Mouse (Mus musculus): ENCODE measurements at regions not wholly inside any gene's neighbourhood (a gene's known extent, or its start where the extent isn't known, plus 50 kb on each side); places are given as distances from the start of the nearest gene placed in this dataset.

- Histone ChIP-seq H3K79me2 (ENCODE audit: control insufficient read depth, insufficient read depth) (no peaks in the 10 kb centered on the region), H3ac (ENCODE audit: control insufficient read depth, insufficient read length, low read depth) (no peak overlapping the region), H3K27me3 (ENCODE audit: control insufficient read depth, insufficient read depth, insufficient read length) (no peaks in the 10 kb centered on the region), H3K4me3 (ENCODE audit: insufficient read depth, poor library complexity, severe bottlenecking) (no peak overlapping the region), H3K79me3 (ENCODE audit: low read depth) (no peaks in the 10 kb centered on the region), H3K36me3 (ENCODE audit: control insufficient read depth, insufficient read depth) (no peaks in the 10 kb centered on the region)
- TF ChIP-seq MYOD1 (IDR thresholded peaks at IDR 0.05; ENCODE audit: control insufficient read depth, insufficient read length, low read depth) (no peak), USF1 (IDR thresholded peaks at IDR 0.05; ENCODE audit: low read depth) (no peak)
Measured at GRCm38 (mm10) chr13:59393231-59393938, 191.6 kb downstream of the Agtpbp1 start.

- Histone ChIP-seq H3K79me2 (ENCODE audit: control insufficient read depth, insufficient read depth) (no peaks in the 10 kb centered on the region), H3ac (ENCODE audit: control insufficient read depth, insufficient read length, low read depth) (no peak overlapping the region), H3K4me3 (ENCODE audit: insufficient read depth, poor library complexity, severe bottlenecking) (no peak overlapping the region), H3K79me3 (ENCODE audit: low read depth) (no peaks in the 10 kb centered on the region), H3K27me3 (ENCODE audit: control insufficient read depth, insufficient read depth, insufficient read length) (no peaks in the 10 kb centered on the region), H3K36me3 (ENCODE audit: control insufficient read depth, insufficient read depth) (no peaks in the 10 kb centered on the region)
- TF ChIP-seq USF1 (IDR thresholded peaks at IDR 0.05; ENCODE audit: low read depth): no peak
- TF ChIP-seq CEBPB (IDR thresholded peaks at IDR 0.05; ENCODE audit: low read depth): no peak
- peak; percentile 3 for TF ChIP-seq FOSL1 (IDR thresholded peaks at IDR 0.05; ENCODE audit: insufficient read depth, low read length, poor library complexity, severe bottlenecking)
- no peak for TF ChIP-seq MAX (IDR thresholded peaks at IDR 0.05)
- no peak for TF ChIP-seq CTCF (IDR thresholded peaks at IDR 0.05; ENCODE audit: control insufficient read depth, insufficient read depth, insufficient read length)
- TF ChIP-seq MYOG (IDR thresholded peaks at IDR 0.05; ENCODE audit: control insufficient read depth, extremely low read depth, insufficient read length): no peak
- peak; percentile 95 for TF ChIP-seq MYOD1 (IDR thresholded peaks at IDR 0.05; ENCODE audit: control insufficient read depth, insufficient read length, low read depth)
Measured at GRCm38 (mm10) chr13:59392828-59393227, 192.2 kb downstream of the Agtpbp1 start.

DNA sequence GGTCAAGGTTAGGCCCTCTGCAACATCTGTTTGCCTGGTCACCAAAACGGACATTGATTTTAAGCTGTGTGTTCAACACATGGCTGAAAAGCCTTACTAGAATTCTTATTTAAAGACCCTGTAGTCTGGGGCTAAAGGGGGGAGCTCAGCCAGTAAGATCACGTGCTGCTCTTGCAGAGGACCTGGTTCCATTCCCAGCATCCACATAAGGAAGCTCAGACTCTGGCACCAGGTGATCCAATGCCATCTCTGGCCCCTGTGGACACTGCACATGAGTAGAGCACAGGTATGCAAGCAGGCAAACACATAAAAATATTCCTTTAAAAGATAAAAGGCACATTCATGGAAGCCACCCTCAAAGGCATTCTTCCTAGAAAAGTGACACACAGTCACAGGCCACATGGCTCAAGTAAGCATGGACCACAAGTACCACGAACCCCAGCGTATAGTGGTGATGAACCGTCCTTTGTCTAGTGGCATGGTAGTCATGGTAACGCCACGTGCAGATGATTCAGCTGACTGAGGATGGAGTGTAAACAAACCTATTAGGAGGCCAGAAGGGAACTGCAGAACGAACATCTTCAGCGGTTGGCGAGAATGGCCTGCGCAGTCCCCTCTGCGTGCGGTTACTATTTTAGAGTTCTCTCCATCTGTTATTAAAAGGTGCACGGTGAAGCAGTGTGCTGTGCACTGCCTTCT, 197.3 kb downstream of the Agtpbp1 start:
- Histone ChIP-seq H3ac (ENCODE audit: control insufficient read depth, insufficient read length, low read depth) (no peak overlapping the region), H3K79me3 (ENCODE audit: low read depth) (no peaks in the 10 kb centered on the region), H3K27me3 (ENCODE audit: control insufficient read depth, insufficient read depth, insufficient read length) (no peaks in the 10 kb centered on the region), H3K4me3 (ENCODE audit: insufficient read depth, poor library complexity, severe bottlenecking) (no peak overlapping the region), H3K36me3 (ENCODE audit: control insufficient read depth, insufficient read depth) (no peaks in the 10 kb centered on the region), H3K79me2 (ENCODE audit: control insufficient read depth, insufficient read depth) (no peaks in the 10 kb centered on the region)
- TF ChIP-seq USF1 (IDR thresholded peaks at IDR 0.05; ENCODE audit: low read depth) (no peak), MYOG (IDR thresholded peaks at IDR 0.05; ENCODE audit: control insufficient read depth, extremely low read depth, insufficient read length) (no peak), FOSL1 (IDR thresholded peaks at IDR 0.05; ENCODE audit: insufficient read depth, low read length, poor library complexity, severe bottlenecking) (no peak), MAX (IDR thresholded peaks at IDR 0.05) (no peak), CEBPB (IDR thresholded peaks at IDR 0.05; ENCODE audit: low read depth) (no peak), CTCF (IDR thresholded peaks at IDR 0.05; ENCODE audit: control insufficient read depth, insufficient read depth, insufficient read length) (no peak), MYOD1 (IDR thresholded peaks at IDR 0.05; ENCODE audit: control insufficient read depth, insufficient read length, low read depth) (no peak)

DNA sequence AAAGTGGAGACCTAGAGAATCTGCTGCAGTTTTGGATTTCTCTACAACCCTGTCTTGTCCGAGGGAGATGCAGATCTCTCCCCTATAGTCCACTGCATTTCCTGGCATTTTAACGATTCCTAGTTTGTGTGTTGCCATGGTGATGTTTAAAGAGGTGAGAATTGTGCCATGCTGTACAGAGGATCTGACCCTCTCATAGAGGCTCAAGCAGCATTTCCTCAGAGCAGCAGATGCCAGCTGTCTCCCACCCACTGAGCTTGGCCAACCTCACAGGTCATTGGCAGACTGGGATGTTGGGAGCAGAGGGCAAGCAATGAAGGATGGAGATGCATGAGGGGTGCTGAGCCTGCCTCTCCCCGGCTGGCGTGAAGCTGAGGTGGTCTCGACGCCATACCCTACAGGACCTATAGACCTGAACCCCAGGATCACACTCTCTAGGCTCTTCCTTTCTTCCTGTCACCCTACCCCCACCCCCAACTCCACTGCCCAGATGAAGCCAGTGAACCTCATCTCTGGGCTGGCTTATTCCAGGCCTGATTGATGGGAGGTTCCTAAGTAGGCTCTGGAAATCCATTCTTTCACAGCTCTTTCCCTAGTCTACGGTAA, 198.0 kb downstream of the Agtpbp1 start:
- no peak overlapping the region for H3K4me3 ChIP-seq (ENCODE audit: insufficient read depth, poor library complexity, severe bottlenecking)
- no peaks in the 10 kb centered on the region for H3K36me3 ChIP-seq (ENCODE audit: control insufficient read depth, insufficient read depth)
- H3K79me3 ChIP-seq (ENCODE audit: low read depth): no peaks in the 10 kb centered on the region
- no peaks in the 10 kb centered on the region for H3K27me3 ChIP-seq (ENCODE audit: control insufficient read depth, insufficient read depth, insufficient read length)
- H3ac ChIP-seq (ENCODE audit: control insufficient read depth, insufficient read length, low read depth): no peak overlapping the region
- TF ChIP-seq USF1 (IDR thresholded peaks at IDR 0.05; ENCODE audit: low read depth): no peak
- no peak for TF ChIP-seq CEBPB (IDR thresholded peaks at IDR 0.05; ENCODE audit: low read depth)
- no peak for TF ChIP-seq MYOD1 (IDR thresholded peaks at IDR 0.05; ENCODE audit: control insufficient read depth, insufficient read length, low read depth)
- no peak for TF ChIP-seq MAX (IDR thresholded peaks at IDR 0.05)
- no peak for TF ChIP-seq CTCF (IDR thresholded peaks at IDR 0.05; ENCODE audit: control insufficient read depth, insufficient read depth, insufficient read length)
- TF ChIP-seq MYOG (IDR thresholded peaks at IDR 0.05; ENCODE audit: control insufficient read depth, extremely low read depth, insufficient read length): no peak
- no peak for TF ChIP-seq FOSL1 (IDR thresholded peaks at IDR 0.05; ENCODE audit: insufficient read depth, low read length, poor library complexity, severe bottlenecking)
- no peaks in the 10 kb centered on the region for H3K79me2 ChIP-seq (ENCODE audit: control insufficient read depth, insufficient read depth)

DNA sequence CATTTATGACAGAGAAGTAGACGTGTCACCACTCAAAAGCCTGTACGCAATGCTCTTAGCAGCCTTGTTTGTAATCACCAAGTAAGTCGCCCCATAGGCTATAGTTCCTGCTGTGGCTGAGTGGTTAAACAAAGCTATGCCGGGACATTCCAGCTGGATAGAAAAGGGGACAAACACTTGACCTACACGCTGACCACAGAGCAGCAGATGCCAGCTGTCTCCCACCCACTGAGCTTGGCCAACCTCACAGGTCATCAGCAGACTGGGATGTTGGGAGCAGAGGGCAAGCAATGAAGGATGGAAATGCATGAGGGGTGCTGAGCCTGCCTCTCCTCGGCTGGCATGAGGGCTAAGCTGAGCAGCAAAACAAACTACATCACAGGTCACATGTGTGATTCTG, 199.2 kb downstream of the Agtpbp1 start:
- no peaks in the 10 kb centered on the region for H3K27me3 ChIP-seq (ENCODE audit: control insufficient read depth, insufficient read depth, insufficient read length)
- H3K4me3 ChIP-seq (ENCODE audit: insufficient read depth, poor library complexity, severe bottlenecking): no peak overlapping the region
- no peak overlapping the region for H3ac ChIP-seq (ENCODE audit: control insufficient read depth, insufficient read length, low read depth)
- no peaks in the 10 kb centered on the region for H3K79me3 ChIP-seq (ENCODE audit: low read depth)
- TF ChIP-seq USF1 (IDR thresholded peaks at IDR 0.05; ENCODE audit: low read depth): no peak
- peak; percentile 90 for TF ChIP-seq MYOD1 (IDR thresholded peaks at IDR 0.05; ENCODE audit: control insufficient read depth, insufficient read length, low read depth)
- TF ChIP-seq MAX (IDR thresholded peaks at IDR 0.05): no peak
- TF ChIP-seq CTCF (IDR thresholded peaks at IDR 0.05; ENCODE audit: control insufficient read depth, insufficient read depth, insufficient read length): no peak
- no peaks in the 10 kb centered on the region for H3K79me2 ChIP-seq (ENCODE audit: control insufficient read depth, insufficient read depth)
- no peaks in the 10 kb centered on the region for H3K36me3 ChIP-seq (ENCODE audit: control insufficient read depth, insufficient read depth)

Data from C2C12 (cell line).